Mouse (Mus musculus) liver, embryonic 14 days (tissue): Measurements from ENCODE around the gene Hsd17b2. TPM values are rescaled to one million over a fixed set of nuclear protein-coding genes. Genes with fewer than 3 reads are reported as not detected.

ENCODE experiments used
- polyA plus RNA-seq: library from polyadenylated mRNA; depleted of rRNA; stranded (reverse); fragments of >200 nt; gene quantifications from 2 replicates; pipeline ENCODE4 v1.2.3, GENCODE M21; 2012; rRNA removed

The Hsd17b2 gene
- 32.8 and 35.0 TPM in 2 replicates for polyA plus RNA-seq

DNA sequence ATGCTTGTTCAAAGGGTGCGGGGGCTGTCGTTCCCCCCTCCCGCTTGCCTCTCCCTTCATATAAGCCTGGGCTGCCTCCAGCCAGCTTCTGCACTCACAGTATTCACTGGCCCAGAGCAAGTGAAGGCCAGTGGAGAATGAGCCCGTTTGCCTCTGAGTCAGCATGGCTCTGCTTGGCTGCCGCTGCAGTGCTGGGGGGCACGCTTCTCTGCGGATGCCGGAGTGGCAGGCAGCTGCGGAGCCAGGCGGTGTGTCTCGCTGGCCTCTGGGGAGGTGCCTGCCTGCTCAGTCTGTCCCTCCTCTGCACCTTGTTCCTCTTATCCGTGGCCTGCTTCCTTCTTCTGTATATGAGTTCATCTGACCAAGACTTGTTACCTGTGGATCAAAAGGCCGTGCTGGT is at the start of gene Hsd17b2:
Gene Hsd17b2, plus strand, starts transcription at position 46 of the 400 bp plus-strand sequence.

DNA sequence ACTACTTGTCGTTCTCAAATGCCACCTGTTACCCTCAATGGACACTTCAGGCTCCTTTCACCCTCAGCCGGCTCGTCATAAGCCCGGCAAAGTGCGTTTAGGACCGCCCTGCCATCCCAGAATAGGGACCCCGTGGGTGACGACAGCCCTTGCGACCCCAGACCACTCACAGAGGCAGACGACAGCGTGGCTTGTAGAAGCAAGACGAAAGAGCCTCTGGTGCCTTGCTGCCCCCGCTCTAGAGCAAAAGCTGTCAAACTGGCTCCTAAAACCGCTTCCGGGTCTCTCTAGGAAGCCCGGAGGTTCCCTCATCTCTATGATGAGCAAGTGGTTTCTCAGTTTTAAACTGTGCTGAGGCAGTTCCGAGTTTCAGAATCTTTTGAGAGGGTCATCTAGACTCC is 28.3 kb upstream of the Hsd17b2 start, which contains the start of gene Sdr42e1:
Gene Sdr42e1, minus strand, starts transcription at position 260 of the 401 bp plus-strand sequence.

DNA sequence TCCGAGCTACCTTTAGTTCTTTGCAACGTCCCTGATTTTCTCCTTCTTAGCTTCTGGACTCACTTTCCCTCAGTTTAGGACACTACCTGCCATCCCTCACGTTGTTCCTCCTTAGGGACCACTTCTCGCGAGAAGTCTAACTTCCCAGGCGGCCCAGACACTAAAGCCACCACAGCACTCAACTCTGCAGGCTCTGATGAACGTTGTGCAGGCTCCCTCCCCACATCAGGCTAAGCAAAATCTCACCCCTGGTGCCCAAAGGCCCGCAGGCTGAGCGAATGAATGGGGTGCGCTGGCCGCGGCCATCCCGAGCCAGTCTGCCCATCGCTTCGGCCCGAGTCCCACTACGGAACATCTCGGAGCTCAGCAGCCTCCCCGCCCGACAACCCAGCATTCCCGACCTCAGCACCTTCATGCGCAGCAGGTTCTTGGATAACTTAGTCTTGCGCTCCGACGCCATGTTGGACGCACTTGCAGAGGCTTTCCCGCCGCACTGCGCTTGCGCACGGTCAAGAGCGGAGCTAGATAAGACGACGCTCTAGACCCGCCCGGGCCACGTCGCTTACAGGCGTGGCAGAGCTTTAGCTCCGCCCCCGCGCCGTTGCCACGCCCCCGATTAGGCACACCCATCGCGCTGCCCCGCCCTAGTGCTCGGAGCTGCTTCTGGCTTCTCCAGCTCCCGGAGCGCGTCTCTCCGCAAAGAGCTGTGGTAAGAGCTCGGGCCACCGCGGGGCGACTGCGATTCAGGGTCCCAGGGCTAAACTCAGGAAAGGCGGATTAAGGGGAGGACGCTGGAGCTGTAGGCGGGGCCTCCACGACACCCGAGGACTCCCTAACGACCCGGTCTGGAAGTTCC is 100.0 kb downstream of the Hsd17b2 start, which contains the start of gene Mphosph6:
Gene Mphosph6, minus strand, starts transcription at position 501 of the 856 bp plus-strand sequence.

Other genes starting within 250 kb of the Hsd17b2 start
- 3.7 and 4.4 TPM in 2 replicates for gene Plcg2, start 203.6 kb upstream of the Hsd17b2 start, polyA plus RNA-seq
- 1.5 and 1.8 TPM in 2 replicates for gene Sdr42e1, start 28.2 kb upstream of the Hsd17b2 start, polyA plus RNA-seq
- gene Mphosph6, start 100.0 kb downstream of the Hsd17b2 start, polyA plus RNA-seq = 27.5 and 28.6 TPM in 2 replicates